Mouse (Mus musculus) urinary bladder, postnatal 4 days (tissue): Measurements from ENCODE around the gene Pank2.
"Not testable (repeated sequence)": the region's sequence is repeated elsewhere in the genome, so short reads cannot be mapped to it uniquely, and the experiment has no call there.

ENCODE experiments used
- DNase-seq, 2 experiments: peaks; one replicate each; pipeline ENCODE4 v3.0.0; 2021 to 2022; ENCODE audit warnings: low spot score in 2 of 2

Pank2 gene

DNA sequence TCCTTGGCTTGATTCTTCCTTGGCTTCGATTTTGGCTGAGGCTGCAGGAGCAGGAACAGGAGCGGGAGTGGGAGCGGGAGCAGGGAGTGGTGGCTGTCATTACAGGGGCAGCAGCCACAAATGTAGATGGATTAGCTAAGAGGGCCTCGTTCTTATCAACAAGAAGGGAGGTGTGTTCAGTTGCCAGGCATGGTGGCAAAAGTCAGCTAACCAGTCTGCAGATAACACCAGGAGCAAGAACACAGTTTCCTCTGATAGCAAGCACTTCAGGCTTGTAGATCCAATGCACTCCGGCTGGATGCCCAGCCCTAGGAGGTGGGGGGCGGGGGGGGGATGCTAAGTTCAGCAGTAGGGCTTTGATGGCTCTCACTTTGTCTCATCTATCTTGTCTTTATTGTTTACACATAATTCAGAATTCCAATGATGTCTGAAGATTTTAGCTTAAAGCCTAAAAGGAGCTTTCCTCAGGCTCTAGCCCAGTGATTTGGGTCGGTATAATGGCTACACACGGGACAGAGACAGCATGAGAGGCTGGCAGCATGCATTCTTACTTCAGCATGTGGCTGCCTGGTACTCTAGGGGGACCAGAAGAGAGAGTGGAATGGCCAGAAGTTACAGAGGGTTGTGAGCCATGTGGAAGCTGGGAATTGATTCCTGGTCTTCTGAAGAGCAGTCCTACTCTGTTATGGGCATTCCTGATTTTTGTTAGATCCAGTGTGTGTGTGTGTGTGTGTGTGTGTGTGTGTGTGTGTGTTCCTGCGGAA is 1.6 kb upstream of the Pank2 start:
- no peak for DNase-seq

- no peak for DNase-seq
Measured at GRCm38 (mm10) chr2:131261481-131262212, 648 bp upstream of the Pank2 start.

DNA sequence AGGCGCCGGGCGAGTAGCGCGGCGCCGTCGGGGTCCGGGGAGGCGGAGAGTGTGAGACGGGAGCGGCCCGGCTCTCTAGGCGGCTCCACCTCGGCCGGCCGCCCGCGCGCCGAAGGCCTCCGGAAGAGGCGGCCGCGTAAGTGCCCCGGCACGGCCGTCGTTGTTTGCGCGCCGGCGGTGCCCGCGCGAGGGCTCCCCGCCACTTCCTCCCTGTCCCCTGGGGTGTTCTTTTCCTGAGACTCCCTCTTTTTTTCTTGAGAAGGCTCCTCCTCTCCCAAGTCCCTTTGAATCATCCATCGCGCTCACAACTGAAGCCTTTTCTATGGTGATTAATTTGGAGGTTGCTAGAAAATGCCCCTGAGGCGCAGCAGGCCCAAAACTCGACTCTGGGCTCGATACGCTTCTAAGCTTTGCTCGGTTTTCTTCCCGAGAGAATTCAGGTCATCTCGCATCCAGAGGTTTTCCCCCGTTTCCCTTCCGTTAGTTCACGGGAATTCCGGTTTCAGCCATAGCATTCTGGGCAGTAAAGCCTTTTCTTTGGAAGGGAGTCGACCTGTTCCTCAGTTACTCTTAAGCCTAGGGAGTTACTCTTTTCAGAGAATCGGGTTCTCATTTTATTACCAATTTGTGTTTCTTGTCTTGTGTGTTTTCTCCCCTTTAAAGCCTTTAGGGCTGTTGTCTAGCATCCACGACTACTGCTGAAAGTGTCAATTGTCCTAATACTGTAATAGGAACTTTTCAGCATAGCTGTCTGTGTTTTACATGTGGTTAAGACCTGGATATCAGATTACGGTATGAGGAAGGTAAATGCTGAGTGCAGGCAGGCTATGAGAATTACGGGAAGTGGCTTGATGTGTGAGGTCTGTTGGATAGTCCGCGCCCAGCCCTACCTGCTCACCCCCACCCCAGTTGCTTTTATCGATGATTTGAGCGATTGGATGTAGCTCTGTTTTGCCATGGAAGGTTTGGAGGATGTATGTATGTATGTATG is 680 bp downstream of the Pank2 start:
- no peak for DNase-seq

- DNase-seq = no peak
Measured at GRCm38 (mm10) chr2:131264027-131264426, 1.7 kb downstream of the Pank2 start.

GRCm38 (mm10) chr2:131265056-131265455 is 2.8 kb downstream of the Pank2 start:
- DNase-seq = no peak

- DNase-seq = no peak
Measured at GRCm38 (mm10) chr2:131275493-131275892, 13.2 kb downstream of the Pank2 start.

GRCm38 (mm10) chr2:131276722-131277121 is 14.4 kb downstream of the Pank2 start:
- DNase-seq = no peak

- no peak for DNase-seq
Measured at GRCm38 (mm10) chr2:131281596-131281995, 19.3 kb downstream of the Pank2 start.

- DNase-seq = no peak
Measured at GRCm38 (mm10) chr2:131286276-131286675, 24.0 kb downstream of the Pank2 start.

- no peak for DNase-seq
Measured at GRCm38 (mm10) chr2:131290669-131291068, 28.4 kb downstream of the Pank2 start.

DNA sequence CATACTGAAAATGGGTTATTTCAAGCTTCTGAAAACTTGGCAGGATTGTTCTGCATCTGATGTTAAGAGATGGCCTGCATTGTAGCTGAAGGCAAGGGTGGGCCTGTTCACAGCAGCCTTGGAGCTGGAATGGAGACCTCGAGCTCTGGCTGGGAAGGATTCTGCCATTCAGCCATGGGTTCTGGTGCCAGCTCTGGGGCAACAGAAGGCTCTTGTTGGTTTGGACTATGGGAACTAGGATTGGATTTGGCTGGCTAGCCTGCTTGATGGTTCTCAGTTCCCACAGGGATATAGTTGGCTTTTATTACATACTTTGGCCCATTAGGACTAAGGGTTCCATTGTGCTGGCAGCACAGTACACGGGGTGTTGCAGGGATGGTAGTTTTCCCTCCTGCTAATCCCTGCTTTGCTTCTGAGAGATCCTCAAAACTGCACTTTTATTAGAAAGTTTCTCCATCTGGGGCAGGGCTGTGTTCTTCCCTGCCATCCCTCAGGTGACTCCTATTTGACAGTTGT is 34.5 kb downstream of the Pank2 start:
- DNase-seq = no peak

DNA sequence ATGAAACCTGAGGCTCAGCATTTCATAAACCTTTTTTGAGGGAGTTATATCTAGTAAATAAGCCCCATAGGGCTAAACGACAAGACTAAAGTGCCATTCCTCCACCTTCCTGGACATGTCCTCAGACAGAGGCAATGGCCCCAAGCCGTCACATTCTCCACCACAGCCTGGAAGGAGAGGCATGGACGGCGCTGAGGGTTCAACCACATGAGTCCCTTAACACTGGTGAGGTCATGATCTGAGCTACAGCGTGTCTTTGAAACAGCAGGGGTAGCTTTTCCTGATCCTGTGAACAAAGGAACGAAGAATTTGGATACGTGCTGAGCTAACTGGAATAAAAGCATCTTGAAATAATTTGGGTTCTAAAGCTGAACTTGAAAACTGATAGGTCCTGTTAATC is 36.4 kb downstream of the Pank2 start:
- not testable (repeated sequence) for DNase-seq

DNA sequence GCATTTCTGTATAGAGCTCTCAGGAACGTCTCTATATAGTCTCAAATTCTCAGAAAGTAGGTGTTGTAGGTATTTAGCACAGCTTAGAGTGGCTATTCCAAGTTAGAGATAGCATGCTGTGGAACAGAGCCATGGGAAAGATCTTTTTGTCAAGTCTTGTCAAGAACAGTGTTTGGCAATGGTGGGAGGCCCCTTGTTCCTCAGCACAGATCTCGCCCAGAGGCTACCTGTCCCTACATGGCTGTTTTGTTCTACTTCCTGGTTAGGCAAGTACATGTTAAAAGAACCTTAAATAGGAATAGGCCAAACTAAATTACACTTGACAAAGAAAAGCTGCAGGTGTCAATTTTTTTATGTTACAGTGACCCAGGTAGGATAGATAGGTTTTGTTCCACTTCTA is 38.2 kb downstream of the Pank2 start:
- no peak for DNase-seq

DNA sequence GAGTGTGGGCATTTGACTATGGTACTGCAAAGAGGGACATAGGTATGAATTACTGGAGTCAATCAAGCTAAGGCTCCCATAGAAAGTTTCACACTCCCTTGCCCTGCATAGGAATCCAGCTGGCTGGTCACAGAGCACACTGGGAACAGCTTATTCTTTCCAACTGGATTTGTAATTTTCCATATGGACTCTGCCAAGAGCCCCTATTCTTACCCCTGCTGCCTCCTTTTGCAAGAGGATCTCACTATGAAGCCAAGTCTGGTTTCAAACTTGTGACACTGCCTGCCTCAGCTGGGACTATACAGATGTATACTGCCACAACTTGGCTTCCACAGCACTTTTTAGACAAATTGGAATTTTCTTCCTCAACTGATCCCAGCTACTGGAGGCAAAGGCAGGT is 39.3 kb downstream of the Pank2 start:
- no peak for DNase-seq

DNA sequence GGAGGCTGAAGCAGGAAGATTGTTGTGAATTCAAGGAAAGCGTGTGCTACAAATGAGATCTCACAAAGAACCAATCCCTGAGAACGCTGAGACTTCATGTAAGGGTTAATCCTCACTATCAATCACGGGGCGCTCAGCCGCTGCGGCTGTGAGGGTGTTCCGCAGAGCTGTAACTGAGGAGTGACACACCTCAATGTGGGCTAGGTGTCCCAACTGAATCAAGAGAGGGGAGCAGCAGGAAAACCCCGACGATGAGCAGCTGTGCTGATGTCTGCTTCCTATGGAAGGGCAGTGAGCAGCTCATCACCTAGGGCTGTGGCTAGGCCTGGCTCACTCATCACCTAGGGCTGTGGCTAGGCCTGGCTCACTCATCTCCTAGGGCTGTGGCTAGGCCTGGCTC is 42.2 kb downstream of the Pank2 start:
- DNase-seq = no peak

GRCm38 (mm10) chr2:131305226-131305625 is 42.9 kb downstream of the Pank2 start:
- not testable (repeated sequence) for DNase-seq

- DNase-seq = no peak
Measured at GRCm38 (mm10) chr2:131307391-131307790, 45.1 kb downstream of the Pank2 start.

GRCm38 (mm10) chr2:131307822-131308221 is 45.5 kb downstream of the Pank2 start:
- DNase-seq = no peak

- no peak for DNase-seq
Measured at GRCm38 (mm10) chr2:131309296-131309695, 47.0 kb downstream of the Pank2 start.

DNA sequence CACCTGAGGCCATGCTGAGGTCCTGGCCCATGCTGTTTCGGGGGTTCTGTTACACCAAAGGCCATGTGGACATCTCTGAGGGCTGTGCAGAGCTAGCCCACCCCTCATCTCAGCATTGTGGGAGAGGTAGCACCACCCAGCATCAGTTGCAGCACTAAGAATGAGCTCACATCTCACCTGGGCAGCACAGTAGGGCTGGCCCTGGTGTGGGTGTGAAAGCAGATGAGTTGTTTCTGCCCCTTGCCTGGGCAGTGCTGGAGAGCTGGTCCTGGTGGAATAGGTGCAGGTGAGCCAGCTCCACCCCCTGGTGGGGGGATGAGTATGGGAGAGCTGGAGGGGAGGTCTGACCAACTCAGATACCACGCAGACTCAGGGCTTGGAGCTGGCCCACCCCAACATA is 53.9 kb downstream of the Pank2 start:
- DNase-seq = no peak

- DNase-seq = no peak
Measured at GRCm38 (mm10) chr2:131319401-131319800, 57.1 kb downstream of the Pank2 start.

DNA sequence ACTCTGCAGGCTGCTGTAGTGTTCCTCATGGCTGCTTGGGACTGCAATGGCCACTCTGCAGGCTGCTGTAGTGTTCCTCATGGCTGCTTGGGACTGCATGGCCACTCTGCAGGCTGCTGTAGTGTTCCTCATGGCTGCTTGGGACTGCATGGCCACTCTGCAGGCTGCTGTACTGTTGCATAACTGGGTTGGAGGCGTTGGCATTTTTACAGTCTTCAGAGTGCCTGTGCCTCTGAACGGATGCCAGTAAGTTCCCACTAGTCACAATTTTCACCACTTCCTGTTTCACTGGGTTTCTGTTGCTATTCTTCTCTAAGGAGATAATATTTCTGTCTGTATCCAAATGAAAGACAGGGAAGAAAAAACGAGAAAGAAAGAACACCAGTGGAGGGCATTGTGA is 58.9 kb downstream of the Pank2 start:
- not testable (repeated sequence) for DNase-seq
